Mouse (Mus musculus) liver, embryonic 14.5 days (tissue): ENCODE results near the gene Klhl13.

ENCODE experiments used
- CTCF ChIP-seq: IDR thresholded peaks from 2 replicates; pipeline ENCODE4 v1.5.1; 2016; ENCODE audit warnings: antibody characterized with exemption, low read depth, control low read depth
- EP300 ChIP-seq: IDR thresholded peaks from 2 replicates; pipeline ENCODE4 v1.6.1; 2016; ENCODE audit warnings: antibody characterized with exemption, low read depth

DNA sequence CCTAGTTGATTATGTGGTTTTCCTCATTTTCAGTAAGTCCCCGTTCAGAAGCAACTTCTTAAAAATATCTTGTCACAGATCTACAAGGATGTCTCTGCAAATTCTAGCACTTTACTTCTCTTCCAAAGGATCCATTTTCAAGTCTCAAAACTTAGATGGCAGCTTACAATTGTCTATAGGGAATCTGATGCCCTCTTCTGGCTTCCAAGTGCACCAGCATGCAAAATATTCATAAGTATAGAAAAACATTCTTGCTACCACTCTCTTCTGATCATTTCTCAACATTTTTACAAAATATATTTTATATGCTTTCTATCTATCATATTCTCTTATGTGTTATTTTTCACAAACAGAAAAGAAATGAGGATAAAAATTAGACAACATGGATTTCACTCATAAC is 14.8 kb downstream of the Klhl13 start:
- TF ChIP-seq CTCF (no peak), EP300 (no peak)
